Mouse (Mus musculus) fat pad, adult 2 months (tissue): ENCODE results near the gene Klf13.
A peak's percentile ranks its signal among the peaks of the same experiment; 100 is the strongest.

Source experiments
- DNase-seq: peaks from one replicate; pipeline ENCODE4 v3.0.0-alpha.2; 2011; ENCODE audit warnings: low read depth, low spot score; ENCODE audit errors: extremely low read depth

Gene Klf13

GRCm38 (mm10) chr7:63950931-63951607, 12.4 kb upstream of the Klf13 start:
- DNase-seq = no peak

- DNase-seq = no peak
Observed at GRCm38 (mm10) chr7:63949176-63949575, 10.5 kb upstream of the Klf13 start.

- DNase-seq = no peak
Observed at GRCm38 (mm10) chr7:63947514-63948487, 9.1 kb upstream of the Klf13 start.

- DNase-seq = no peak
Observed at GRCm38 (mm10) chr7:63943946-63944345, 5.2 kb upstream of the Klf13 start.

- no peak for DNase-seq
Observed at GRCm38 (mm10) chr7:63941501-63941900, 2.8 kb upstream of the Klf13 start.

- DNase-seq = no peak
Observed at GRCm38 (mm10) chr7:63941050-63941449, 2.3 kb upstream of the Klf13 start.

GRCm38 (mm10) chr7:63940321-63940720, 1.6 kb upstream of the Klf13 start:
- DNase-seq = no peak

GRCm38 (mm10) chr7:63939397-63939951, 759 bp upstream of the Klf13 start:
- DNase-seq = no peak

GRCm38 (mm10) chr7:63938066-63938913, 425 bp downstream of the Klf13 start:
- DNase-seq = no peak

GRCm38 (mm10) chr7:63937236-63938065, 1.3 kb downstream of the Klf13 start:
- DNase-seq = no peak

- no peak for DNase-seq
Observed at GRCm38 (mm10) chr7:63936986-63937235, 1.8 kb downstream of the Klf13 start.

GRCm38 (mm10) chr7:63936188-63936985, 2.3 kb downstream of the Klf13 start:
- peak; percentile 21 for DNase-seq

GRCm38 (mm10) chr7:63935809-63936187, 2.9 kb downstream of the Klf13 start:
- no peak for DNase-seq

GRCm38 (mm10) chr7:63934530-63934929, 4.2 kb downstream of the Klf13 start:
- DNase-seq = no peak

- no peak for DNase-seq
Observed at GRCm38 (mm10) chr7:63933905-63934304, 4.8 kb downstream of the Klf13 start.

- DNase-seq = no peak
Observed at GRCm38 (mm10) chr7:63932461-63932860, 6.3 kb downstream of the Klf13 start.

- DNase-seq = no peak
Observed at GRCm38 (mm10) chr7:63930766-63931165, 7.9 kb downstream of the Klf13 start.

- DNase-seq = no peak
Observed at GRCm38 (mm10) chr7:63930132-63930531, 8.6 kb downstream of the Klf13 start.

- DNase-seq = no peak
Observed at GRCm38 (mm10) chr7:63929080-63929479, 9.6 kb downstream of the Klf13 start.
